Mouse (Mus musculus): Measurements from ENCODE around the gene Caskin2. TPM values are rescaled to one million over a fixed set of nuclear protein-coding genes. Genes with fewer than 3 reads are reported as not detected.
"Not testable (repeated sequence)": the region's sequence is repeated elsewhere in the genome, so short reads cannot be mapped to it uniquely, and the experiment has no call there.

The Caskin2 gene
- 9.6 and 10.5 TPM in 2 replicates for total RNA-seq (2012; rRNA removed)

DNA sequence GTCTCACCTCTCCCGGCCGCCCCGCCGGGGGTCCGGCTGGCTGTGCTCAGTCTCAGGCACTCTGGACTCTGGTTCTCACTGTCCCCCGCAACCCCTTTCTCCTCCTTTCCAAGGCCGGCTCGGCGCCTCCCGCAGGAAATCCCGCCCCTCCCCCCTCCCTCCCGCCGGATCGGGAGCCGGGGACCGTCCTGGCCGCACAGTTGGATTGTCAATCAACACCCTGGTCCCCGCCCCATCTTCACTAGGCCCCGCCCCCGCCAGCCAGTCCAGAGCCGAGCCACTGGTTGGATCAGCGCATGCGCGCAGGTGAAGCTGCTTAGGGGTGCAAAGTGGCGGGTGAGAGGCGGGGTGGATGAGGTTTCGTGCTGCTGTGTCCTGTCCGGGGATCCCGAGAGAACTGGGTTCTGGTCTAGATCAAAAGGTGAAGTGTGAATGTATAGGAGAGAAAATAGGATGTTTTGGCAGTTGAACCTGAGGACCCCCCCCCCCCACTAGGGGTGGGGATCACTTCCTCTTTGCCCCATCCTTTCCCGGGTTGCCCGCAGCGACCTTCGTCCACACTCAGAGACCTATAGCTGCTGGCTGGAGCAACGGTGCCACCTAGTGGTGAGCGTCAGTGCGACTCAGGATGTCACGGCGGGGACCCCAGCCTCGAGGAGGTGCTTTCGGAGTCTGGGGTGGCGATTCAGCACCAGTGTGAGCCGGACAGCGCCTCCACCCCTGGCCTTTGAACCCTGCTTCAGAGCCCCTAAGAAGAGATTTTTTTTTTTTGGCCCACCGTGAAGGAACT lies at the start of gene Caskin2:
Gene Caskin2, minus strand, starts transcription at position 133 of the 790 bp plus-strand sequence.
- no peak for TF ChIP-seq ZC3H11A (IDR thresholded peaks at IDR 0.05; ENCODE audit: borderline replicate concordance, low read depth, low read length)
- TF ChIP-seq MAFK (IDR thresholded peaks at IDR 0.05; ENCODE audit: insufficient read depth, low read depth, low read length): no peak
- peak; percentile 99 for TF ChIP-seq ZNF384 (IDR thresholded peaks at IDR 0.05; ENCODE audit: low read depth, low read length)
- peak; percentile 56; the same call in 1 of the 2 replicates for TF ChIP-seq CHD2 (IDR thresholded peaks at IDR 0.05; ENCODE audit: low read depth, low read length)
- TF ChIP-seq HCFC1 (IDR thresholded peaks at IDR 0.05; ENCODE audit: borderline replicate concordance, insufficient read depth, low read length): no peak; the same call in 1 of the 2 replicates
- H3K4me1 ChIP-seq (ENCODE audit: control insufficient read depth in 2 of 2, insufficient read depth in 2 of 2, low read length in 2 of 2, poor library complexity in 1 of 2): peaks cover 3 to 20% of the 10 kb centered on the region in 2 experiments; a peak in 2 of 4 replicates
- H3K9ac ChIP-seq (ENCODE audit: insufficient read depth, low read depth, low read length, poor library complexity, severe bottlenecking): peak within 1 kb of the TSS; percentile 92
- H3K27ac ChIP-seq (ENCODE audit: insufficient read depth, low read depth, low read length, poor library complexity, severe bottlenecking): no peak within 1 kb of the TSS
- DNase-seq (ENCODE audit: low read depth, low spot score): peak; percentile 98
- peak within 1 kb of the TSS; percentile 91 to 94 for H3K4me3 ChIP-seq (ENCODE audit: insufficient read depth in 1 of 2, low read depth in 1 of 2, low read length in 2 of 2, poor library complexity in 1 of 2, severe bottlenecking in 1 of 2)
- peaks cover 13% of the 10 kb centered on the region for H3K36me3 ChIP-seq (ENCODE audit: control insufficient read depth, insufficient read depth, low read length, poor library complexity, severe bottlenecking)
- in situ Hi-C loops (cut with MboI; ENCODE audit: low sequenced_read_pairs in 2 of 2, unreplicated experiment in 2 of 2): no loop called here
- no peaks in the 10 kb centered on the region for H3K9me3 ChIP-seq (ENCODE audit: control insufficient read depth, insufficient read depth, low read depth, low read length)

DNA sequence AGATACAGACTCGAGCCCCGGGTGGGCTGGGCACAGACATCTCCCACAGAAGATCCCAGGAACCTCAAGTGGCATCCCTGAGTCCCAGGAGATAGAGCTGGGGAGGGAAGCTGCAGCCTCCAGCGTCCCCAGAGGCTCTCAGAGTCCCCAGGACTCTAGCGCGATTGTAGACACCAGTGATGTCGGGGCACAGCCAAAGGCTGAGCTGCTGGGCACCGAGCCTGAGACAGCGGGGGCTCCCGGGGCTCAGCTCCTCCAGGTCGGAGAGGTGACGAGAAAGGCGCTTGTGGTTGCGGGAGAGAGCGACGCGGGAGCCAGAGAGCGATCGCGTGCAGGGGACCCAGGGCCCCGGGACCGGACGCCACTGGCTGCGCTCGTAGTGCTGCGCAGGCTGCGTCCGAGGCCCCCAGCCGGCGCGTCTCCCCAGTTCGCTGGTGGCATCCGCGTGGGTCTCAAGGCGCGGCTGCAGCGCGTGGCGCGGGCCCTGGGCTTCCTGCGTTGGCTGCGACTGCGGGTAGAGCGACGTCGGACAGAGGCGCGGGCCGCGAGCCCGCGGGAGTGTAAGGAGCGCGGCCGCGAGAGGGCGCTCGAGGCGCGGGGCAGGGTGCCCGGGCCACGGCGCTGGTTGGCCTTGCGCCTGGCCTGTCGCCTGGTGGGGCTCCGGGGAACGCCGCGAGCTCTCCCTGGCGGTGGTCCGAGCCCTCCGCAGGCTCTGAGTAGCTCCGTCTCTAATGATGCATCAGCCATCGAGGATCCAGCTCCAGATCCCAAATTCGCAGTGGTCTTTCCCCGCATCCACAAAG lies 45.9 kb upstream of the Caskin2 start:
- Histone ChIP-seq H3K4me3 (ENCODE audit: insufficient read depth in 1 of 2, low read depth in 1 of 2, low read length in 2 of 2, poor library complexity in 1 of 2, severe bottlenecking in 1 of 2) (peak overlapping the region; percentile 63 to 66), H3K36me3 (ENCODE audit: control insufficient read depth, insufficient read depth, low read length, poor library complexity, severe bottlenecking) (peaks cover 6% of the 10 kb centered on the region), H3K9me3 (ENCODE audit: control insufficient read depth, insufficient read depth, low read depth, low read length) (no peaks in the 10 kb centered on the region), H3K27ac (ENCODE audit: insufficient read depth, low read depth, low read length, poor library complexity, severe bottlenecking) (no peak overlapping the region), H3K4me1 (ENCODE audit: control insufficient read depth in 2 of 2, insufficient read depth in 2 of 2, low read length in 2 of 2, poor library complexity in 1 of 2) (peaks cover 0 to under 1% of the 10 kb centered on the region in 2 experiments; a peak in 1 of 4 replicates), H3K9ac (ENCODE audit: insufficient read depth, low read depth, low read length, poor library complexity, severe bottlenecking) (peak overlapping the region; percentile 31)
- peak; percentile 29 for DNase-seq (ENCODE audit: low read depth, low spot score)
- no peak for TF ChIP-seq ZNF384 (IDR thresholded peaks at IDR 0.05; ENCODE audit: low read depth, low read length)
- no peak for TF ChIP-seq CHD2 (IDR thresholded peaks at IDR 0.05; ENCODE audit: low read depth, low read length)
- no peak for TF ChIP-seq MAFK (IDR thresholded peaks at IDR 0.05; ENCODE audit: insufficient read depth, low read depth, low read length)
- TF ChIP-seq HCFC1 (IDR thresholded peaks at IDR 0.05; ENCODE audit: borderline replicate concordance, insufficient read depth, low read length): peak; percentile 52; the same call in 1 of the 2 replicates
- TF ChIP-seq ZC3H11A (IDR thresholded peaks at IDR 0.05; ENCODE audit: borderline replicate concordance, low read depth, low read length): no peak
- in situ Hi-C loops (cut with MboI; ENCODE audit: low sequenced_read_pairs in 2 of 2, unreplicated experiment in 2 of 2): no loop called here

- H3K9ac ChIP-seq (ENCODE audit: insufficient read depth, low read depth, low read length, poor library complexity, severe bottlenecking): peak within 1 kb of the TSS; percentile 31
- no peak for DNase-seq (ENCODE audit: low read depth, low spot score)
These were observed 44.9 kb upstream of the Caskin2 start, which contains the start of gene Myo15b for GRCm38 (mm10) chr11:115858354-115858753. TSS of gene Myo15b (plus strand) at chr11:115858406.

GRCm38 (mm10) chr11:115857936-115858335 lies 44.5 kb upstream of the Caskin2 start:
- peak overlapping the region; percentile 63 to 66; a peak in 3 of 4 replicates for H3K4me3 ChIP-seq (ENCODE audit: insufficient read depth in 1 of 2, low read depth in 1 of 2, low read length in 2 of 2, poor library complexity in 1 of 2, severe bottlenecking in 1 of 2)

More at GRCm38 (mm10) chr11:115858354-115858753, 44.9 kb upstream of the Caskin2 start, which contains the start of gene Myo15b:
- TF ChIP-seq ZC3H11A (IDR thresholded peaks at IDR 0.05; ENCODE audit: borderline replicate concordance, low read depth, low read length) (no peak), MAFK (IDR thresholded peaks at IDR 0.05; ENCODE audit: insufficient read depth, low read depth, low read length) (no peak), HCFC1 (IDR thresholded peaks at IDR 0.05; ENCODE audit: borderline replicate concordance, insufficient read depth, low read length) (no peak), ZNF384 (IDR thresholded peaks at IDR 0.05; ENCODE audit: low read depth, low read length) (no peak), CHD2 (IDR thresholded peaks at IDR 0.05; ENCODE audit: low read depth, low read length) (no peak)
- H3K9me3 ChIP-seq (ENCODE audit: control insufficient read depth, insufficient read depth, low read depth, low read length): no peaks in the 10 kb centered on the region
- H3K36me3 ChIP-seq (ENCODE audit: control insufficient read depth, insufficient read depth, low read length, poor library complexity, severe bottlenecking): peaks cover 15% of the 10 kb centered on the region
- H3K4me3 ChIP-seq (ENCODE audit: insufficient read depth in 1 of 2, low read depth in 1 of 2, low read length in 2 of 2, poor library complexity in 1 of 2, severe bottlenecking in 1 of 2): peak within 1 kb of the TSS; percentile 63 to 66
- H3K4me1 ChIP-seq (ENCODE audit: control insufficient read depth in 2 of 2, insufficient read depth in 2 of 2, low read length in 2 of 2, poor library complexity in 1 of 2): no peaks in the 10 kb centered on the region
- in situ Hi-C loops (cut with MboI; ENCODE audit: low sequenced_read_pairs in 2 of 2, unreplicated experiment in 2 of 2): no loop called here
- H3K27ac ChIP-seq (ENCODE audit: insufficient read depth, low read depth, low read length, poor library complexity, severe bottlenecking): no peak within 1 kb of the TSS

GRCm38 (mm10) chr11:115857146-115857545 lies 43.7 kb upstream of the Caskin2 start:
- H3K9ac ChIP-seq (ENCODE audit: insufficient read depth, low read depth, low read length, poor library complexity, severe bottlenecking); H3K4me3 ChIP-seq (ENCODE audit: insufficient read depth in 1 of 2, low read depth in 1 of 2, low read length in 2 of 2, poor library complexity in 1 of 2, severe bottlenecking in 1 of 2); H3K27ac ChIP-seq (ENCODE audit: insufficient read depth, low read depth, low read length, poor library complexity, severe bottlenecking); DNase-seq (ENCODE audit: low read depth, low spot score); H3K4me1 ChIP-seq (ENCODE audit: control insufficient read depth in 2 of 2, insufficient read depth in 2 of 2, low read length in 2 of 2, poor library complexity in 1 of 2); H3K9me3 ChIP-seq (ENCODE audit: control insufficient read depth, insufficient read depth, low read depth, low read length); in situ Hi-C loops (cut with MboI; ENCODE audit: low sequenced_read_pairs in 2 of 2, unreplicated experiment in 2 of 2): not testable (repeated sequence)
- H3K36me3 ChIP-seq (ENCODE audit: control insufficient read depth, insufficient read depth, low read length, poor library complexity, severe bottlenecking): peaks cover 25% of the 10 kb centered on the region

More at GRCm38 (mm10) chr11:115857936-115858335, 44.5 kb upstream of the Caskin2 start:
- H3K9ac ChIP-seq (ENCODE audit: insufficient read depth, low read depth, low read length, poor library complexity, severe bottlenecking): 0 out of 2 replicates have a peak overlapping the region, but pooled peaks have one; percentile 31
- no peaks in the 10 kb centered on the region for H3K9me3 ChIP-seq (ENCODE audit: control insufficient read depth, insufficient read depth, low read depth, low read length)
- H3K36me3 ChIP-seq (ENCODE audit: control insufficient read depth, insufficient read depth, low read length, poor library complexity, severe bottlenecking): peaks cover 20% of the 10 kb centered on the region
- H3K4me1 ChIP-seq (ENCODE audit: control insufficient read depth in 2 of 2, insufficient read depth in 2 of 2, low read length in 2 of 2, poor library complexity in 1 of 2): no peaks in the 10 kb centered on the region
- in situ Hi-C loops (cut with MboI; ENCODE audit: low sequenced_read_pairs in 2 of 2, unreplicated experiment in 2 of 2): no loop called here
- no peak overlapping the region for H3K27ac ChIP-seq (ENCODE audit: insufficient read depth, low read depth, low read length, poor library complexity, severe bottlenecking)
- TF ChIP-seq CHD2 (IDR thresholded peaks at IDR 0.05; ENCODE audit: low read depth, low read length): no peak
- no peak for TF ChIP-seq ZNF384 (IDR thresholded peaks at IDR 0.05; ENCODE audit: low read depth, low read length)
- TF ChIP-seq MAFK (IDR thresholded peaks at IDR 0.05; ENCODE audit: insufficient read depth, low read depth, low read length): no peak
- no peak for DNase-seq (ENCODE audit: low read depth, low spot score)
